Mouse (Mus musculus): ENCODE measurements around the gene Rsph1.

The Rsph1 gene

DNA sequence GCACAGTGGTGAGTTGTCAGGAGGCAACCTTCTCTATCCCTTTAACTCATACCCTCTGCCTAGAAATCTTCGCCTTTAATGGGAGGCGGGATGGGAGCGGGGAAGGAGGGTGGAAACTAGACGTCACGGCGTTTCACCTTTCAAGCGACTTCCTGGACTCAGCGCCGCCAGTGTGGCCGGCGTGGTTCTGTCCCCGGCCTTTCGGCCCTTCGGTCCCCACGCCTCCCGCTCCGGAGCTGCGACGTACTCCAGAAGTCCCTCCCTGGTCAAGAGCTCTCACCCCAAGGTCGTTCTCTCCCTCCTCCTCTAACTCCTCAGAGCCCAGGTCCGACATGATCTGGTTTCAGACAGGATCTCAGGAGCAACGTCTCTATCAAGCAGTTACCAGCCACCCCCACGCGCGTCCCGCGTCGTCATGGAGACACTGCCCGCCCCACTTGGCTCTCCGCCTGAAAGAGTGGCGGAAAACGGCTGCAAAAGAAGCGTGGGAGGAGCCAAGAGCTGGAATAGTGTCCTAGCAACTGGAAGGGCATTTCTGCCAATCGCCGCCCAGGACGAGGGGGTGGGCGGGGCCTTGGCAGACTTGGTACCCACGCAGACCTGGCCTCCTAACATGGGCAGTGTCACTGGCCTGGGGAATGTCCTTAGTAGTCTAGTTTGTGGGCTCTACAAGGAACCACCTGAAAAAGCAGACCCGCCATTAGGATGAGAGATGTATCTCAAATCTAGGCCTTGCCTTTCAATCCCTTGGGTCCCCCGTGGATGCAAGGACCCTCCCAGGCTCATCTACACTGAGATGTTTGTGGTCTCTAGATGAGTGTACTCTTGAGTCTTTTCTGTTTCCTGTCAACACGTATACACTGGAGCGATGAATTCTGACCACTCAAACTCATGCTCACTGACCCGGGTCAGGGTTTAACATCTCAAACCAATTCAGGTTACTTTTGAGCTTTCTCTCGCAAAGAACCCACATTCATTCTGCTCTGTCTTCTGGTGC lies at the start of gene Rsph1:
Rsph1 (minus strand) TSS at position 462 of the 997 bp plus-strand sequence.
- peak; percentile 89 to 94 for DNase-seq (ENCODE audit: low spot score in 2 of 2)

DNA sequence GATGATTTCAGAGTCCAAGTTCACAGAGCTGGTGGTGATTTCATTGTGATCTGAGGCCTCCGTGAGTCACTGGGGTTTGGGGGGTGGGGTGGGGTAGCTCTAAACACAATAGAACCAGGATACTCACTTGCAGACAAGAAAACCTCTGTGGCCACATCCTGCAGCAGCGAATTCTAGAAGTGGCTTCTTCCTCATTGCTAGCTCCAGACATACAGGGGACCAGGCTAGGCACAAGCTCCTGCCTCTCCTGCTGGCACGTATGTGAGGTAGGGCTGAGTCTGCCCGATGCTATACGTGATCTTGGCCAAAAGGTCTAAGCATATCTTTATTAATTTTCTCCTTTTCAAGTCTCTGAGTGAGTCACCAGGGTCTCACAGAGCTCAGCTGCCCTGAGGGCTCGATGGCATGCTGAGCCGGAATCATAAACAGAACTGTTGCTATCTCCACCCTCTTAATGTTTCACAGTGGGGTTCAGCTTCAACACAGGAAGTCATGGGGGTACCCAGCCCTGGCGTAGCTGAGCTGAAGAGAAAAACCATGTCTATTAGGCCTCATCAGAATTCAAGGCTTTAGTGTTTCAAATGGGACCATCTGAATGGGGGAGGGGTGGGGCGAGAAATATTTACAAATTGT lies 49.2 kb upstream of the Rsph1 start:
- DNase-seq (ENCODE audit: low spot score in 2 of 2), result no peak

DNA sequence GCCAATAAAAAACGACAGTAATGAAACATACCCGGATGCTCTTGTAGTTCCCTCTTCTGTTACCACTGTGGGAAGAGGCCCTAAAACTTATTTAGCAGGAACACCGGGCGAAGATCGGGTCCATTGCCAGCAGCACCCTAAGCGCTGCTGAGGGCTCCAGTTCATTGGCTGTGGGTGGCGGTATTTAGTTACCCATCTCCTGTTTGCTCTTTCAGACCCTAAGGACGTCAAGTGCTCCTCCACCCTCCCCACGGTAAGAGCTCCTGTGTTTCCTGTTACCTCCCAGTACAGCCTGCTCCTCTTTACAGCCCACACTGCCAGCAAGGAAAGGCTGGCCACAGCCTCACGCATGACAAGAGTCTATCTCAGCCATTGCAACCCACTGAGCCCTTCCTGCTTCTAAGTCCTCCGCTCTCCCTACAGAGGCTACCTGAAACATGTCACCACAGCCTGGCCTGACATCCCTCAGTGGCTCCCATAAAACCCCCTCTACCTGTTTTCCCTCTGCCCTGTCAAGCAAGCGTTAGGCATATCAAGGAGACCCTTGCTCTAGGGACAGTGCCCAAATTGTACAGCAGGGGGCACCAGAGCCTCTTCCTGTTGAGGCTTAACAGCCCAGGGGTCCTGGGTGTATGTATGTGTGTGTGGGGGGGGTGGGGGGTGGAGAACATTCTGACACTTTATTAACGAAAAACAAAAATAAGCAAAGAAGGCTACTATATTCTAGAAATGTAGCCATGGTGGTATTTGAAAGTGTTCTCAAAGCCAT lies 48.5 kb upstream of the Rsph1 start:
- peak; percentile 33 to 76 for DNase-seq (ENCODE audit: low spot score in 2 of 2)

DNA sequence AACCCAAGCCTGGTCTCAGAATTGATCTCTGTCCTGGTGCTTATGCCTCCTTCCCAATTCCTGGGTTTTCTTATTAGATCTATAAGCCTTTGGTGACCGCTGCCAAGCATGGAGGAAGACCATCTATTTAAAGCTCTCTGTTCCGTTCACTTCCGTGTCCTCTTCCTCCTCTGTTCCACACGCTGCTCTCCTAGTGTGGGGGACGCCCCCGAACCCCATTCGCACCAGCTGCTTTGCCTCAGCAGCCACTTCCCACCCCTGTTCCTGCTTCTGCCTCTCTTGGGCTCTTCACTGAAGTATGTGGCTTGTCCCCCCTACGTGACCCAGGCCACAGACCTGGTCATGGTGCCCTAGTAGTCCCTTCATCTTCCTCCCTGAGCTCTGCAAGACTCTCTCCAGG lies 47.0 kb upstream of the Rsph1 start:
- no peak for DNase-seq (ENCODE audit: low spot score in 2 of 2)

DNA sequence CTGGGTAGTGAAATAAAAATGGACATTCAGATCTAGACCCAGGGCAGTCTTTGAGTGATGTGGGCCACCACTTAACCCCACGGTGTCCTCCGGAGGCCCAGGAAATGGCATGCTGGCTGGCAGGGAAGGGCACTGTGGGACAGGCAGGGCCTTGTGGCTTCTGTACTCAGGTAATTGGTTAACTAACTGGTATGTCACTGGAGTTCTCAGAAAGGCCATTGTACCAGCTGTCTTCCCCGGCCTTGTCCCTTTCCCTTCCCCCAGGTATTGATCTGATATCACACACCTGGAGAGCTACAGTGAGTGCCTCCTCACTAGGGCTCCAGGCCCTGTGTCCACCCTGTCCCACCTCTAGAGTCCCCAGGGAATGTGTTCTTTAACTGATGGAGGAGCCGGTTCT lies 46.2 kb upstream of the Rsph1 start:
- DNase-seq (ENCODE audit: low spot score in 2 of 2), result no peak

DNA sequence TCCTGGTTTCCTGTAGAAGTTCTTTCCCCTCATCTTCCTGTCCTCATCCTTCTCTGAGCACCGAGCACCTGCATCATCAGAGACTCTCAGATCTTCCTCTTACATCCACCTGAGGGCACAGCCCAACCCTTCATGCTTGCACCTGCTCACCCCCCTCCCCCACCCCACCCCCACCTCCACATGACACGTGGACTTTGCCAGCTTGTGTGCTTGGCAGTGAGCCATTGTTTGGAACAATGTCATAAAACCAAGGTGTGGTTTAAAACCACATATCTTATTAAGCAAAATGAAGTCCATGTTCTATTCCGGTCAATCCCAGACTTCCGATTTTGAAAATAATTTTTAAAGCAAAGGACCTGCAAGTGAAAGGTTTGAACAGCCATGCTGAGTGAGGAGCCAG lies 45.3 kb upstream of the Rsph1 start:
- DNase-seq (ENCODE audit: low spot score in 2 of 2), result no peak

DNA sequence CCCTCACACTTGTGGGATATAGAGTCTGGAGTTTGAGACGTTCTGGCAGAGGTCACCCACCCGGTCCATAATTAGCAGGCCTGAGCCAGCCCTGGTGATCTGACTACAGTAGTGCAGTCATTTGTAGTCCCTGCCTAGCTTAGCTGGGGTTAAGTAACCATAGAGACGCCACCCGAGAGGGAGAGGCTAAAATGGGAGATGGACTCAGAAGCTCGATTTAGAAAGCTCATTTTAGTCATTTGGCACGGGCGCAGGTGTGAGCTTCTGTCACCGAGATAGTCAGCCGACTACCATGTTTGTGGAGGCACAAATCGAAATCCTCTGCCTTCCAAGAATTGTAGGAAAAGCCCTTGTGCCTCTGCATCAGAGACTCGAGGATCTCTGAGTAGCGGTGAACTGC lies 44.2 kb upstream of the Rsph1 start:
- DNase-seq (ENCODE audit: low spot score in 2 of 2), result no peak

DNA sequence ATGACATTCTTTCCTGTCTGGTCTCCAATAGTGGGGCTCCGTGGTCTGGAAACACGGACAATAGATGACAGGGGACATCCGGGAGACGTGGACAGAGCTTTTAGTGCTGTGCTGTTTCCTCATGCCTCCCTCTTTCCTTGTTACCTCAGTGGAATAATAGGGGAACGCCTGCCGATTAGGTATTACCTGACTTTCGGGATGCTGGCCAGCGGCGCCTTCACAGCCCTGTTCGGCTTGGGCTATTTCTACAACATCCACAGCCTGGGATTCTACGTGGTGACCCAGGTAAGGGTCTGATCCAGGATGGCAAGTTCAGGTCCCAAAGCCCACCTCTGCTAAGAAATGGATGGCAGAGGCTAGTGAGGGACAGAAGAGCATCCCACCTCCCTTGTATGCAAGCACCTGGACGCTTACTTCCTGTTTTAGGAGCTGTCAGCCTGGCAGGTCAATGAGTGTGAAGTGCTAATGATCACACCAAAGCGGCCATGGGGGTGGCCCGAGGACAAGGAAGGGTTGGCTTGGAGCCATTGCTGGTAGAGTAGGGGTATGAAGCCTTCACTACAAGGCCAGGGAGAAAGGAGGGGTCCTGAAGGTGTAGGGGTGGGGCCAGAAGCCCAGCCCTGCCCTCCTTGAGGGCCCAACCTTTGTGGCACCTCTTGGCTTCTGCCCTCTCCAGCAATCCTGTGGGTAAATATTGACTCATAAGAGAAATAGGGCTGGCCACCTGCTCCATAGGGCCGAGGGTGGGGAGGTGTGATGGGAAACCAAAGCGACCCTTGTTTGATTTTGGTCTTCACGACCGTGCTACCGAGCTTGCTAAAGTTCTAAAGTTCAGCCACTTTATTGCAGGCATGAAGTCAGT lies 42.0 kb upstream of the Rsph1 start:
- no peak for DNase-seq (ENCODE audit: low spot score in 2 of 2)

DNA sequence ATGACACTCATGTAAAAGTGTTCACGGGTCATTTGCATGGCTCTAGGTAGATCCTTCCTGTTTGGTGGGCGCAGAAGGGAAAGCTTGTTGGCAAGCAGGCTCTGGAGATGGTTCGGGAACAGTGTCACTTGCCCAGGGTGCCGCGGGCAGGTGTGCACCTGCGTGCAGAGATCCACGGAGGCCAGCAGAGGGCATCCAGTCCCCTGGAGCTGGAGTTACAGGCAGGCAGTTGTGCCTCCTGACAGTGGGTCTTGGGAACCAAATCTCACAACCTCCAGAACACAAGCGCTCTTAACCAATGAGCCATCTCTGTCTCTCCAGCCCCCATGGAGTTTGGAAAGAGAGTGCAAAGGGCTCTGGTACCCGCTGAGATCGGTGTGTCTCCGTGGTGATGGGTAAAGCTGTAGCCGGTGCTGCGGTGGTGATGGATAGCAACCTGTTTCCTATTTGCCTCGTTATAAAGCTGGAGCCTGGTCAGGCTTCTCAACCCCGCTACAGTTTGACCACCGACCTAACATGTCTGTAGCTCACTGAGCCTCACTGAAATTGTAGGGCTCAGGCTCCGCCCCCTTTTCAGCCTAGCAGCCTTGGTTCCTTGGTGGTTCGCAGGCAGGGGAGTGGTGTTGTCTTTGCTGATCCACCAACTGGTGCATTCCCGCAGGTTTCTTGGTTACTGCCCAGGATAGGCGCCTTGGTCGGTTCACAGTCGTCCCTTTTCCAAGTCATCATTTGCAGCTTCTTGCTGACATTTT lies 40.5 kb upstream of the Rsph1 start:
- no peak for DNase-seq (ENCODE audit: low spot score in 2 of 2)

DNA sequence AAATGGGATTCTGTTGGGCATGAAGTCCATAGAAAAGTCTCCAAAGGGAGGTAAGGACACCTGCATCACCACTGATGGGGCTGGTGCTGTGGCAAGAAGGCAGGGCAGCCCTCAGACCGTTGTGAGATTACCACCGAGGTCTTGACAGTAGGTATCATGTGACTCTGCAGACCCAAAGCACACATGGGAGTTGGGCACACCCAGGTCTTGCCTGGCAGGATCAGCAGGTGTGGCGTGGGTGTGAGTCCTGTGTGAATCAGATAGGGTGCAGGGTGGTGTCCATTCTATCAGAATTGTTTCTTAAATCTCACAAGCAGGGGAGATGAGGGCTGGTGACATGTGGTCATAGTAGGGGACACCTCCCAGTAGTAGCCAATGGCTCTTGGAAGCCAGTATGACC lies 39.8 kb upstream of the Rsph1 start:
- no peak for DNase-seq (ENCODE audit: low spot score in 2 of 2)

DNA sequence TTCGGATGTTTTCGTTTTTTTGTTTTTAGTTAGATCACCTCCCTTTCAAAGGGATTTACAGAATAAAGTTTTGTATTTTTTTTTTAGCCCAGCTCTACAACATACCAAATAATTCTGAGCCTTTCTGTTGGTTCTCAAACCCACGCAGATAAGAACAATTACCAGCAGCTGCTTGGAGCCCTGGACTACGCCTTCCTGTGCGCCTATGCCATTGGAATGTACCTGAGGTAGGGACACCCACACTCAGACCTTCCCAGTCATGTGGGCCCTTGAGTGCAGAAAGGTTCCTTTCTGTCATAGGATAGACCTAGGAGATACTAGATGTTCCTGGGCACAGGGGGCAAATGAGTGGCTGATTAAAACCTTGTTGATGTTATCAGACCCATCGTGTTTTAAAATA lies 38.8 kb upstream of the Rsph1 start:
- DNase-seq (ENCODE audit: low spot score in 2 of 2), result no peak

DNA sequence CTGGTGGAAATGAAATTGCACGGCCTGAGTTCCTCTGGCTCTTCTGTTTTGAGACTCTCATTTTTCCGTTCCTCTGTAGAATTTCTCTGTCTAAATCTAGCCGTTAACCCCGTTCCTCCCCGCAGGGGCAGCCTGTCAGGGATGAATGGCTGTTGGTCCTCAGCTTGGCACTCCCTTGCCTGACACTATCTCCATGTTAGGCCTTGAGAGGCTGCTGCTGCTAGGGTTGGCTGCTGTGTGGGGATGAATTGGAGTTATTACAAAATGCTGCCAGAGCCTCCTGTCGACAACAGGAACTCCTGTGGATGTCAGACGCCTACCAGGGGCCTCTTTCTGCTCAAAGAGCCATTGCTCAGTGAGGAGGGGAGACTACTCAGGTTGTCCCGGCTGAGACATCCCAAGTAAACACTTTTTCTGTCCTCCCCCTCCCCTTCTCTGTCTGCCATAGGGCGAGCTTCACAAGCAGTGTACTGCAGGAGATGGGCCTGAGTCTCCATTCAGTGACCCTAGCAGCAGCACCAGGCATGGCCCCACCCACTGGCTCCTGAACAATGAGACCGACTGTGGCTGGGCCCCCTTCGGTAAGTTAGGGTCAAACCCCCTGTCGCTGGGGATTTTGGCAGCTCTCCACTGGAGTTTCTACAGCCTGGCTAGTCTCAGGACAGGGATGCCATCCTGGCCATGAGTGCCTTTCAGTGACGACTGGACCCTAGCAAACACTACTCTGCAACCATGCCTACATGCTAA lies 38.0 kb upstream of the Rsph1 start:
- DNase-seq (ENCODE audit: low spot score in 2 of 2), result no peak

DNA sequence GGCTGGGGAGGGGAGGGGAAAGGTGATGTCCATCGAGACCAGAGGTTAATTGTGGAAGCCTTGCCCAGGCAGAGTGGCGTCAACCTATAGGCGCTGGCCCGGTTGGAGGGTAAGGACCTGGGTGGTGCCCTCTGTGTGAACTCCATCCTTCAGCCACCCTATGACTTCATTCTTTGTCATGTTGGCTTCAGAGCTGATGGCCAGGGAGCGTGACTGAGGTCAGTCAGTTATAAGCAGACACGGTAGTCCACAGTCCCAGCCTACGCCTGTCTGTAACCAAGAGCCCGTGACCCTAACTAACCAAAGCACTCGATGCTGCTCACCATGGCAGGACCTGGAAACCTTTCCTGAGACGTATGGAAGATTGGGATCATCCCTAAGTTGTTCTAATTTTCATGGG lies 35.5 kb upstream of the Rsph1 start:
- DNase-seq (ENCODE audit: low spot score in 2 of 2), result no peak

DNA sequence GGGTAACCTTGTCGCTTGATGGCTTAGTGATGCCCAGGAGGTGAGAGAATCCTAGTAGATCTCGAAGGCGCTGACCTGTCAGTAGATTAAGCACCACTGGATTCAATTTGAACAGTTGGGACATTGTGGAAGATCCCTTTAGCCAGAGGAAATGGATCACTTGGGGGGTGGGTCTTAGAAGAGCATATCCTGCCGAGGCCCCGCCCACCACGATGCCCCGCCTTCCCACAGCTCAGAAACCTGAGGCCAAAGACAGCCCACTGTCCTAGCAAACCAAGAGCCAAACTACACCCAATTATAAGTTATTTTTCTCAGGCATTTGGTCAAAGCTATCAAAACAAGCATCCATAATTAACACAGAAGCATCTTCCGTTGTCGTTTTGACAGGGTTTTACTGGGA lies 33.9 kb upstream of the Rsph1 start:
- DNase-seq (ENCODE audit: low spot score in 2 of 2), result no peak

DNA sequence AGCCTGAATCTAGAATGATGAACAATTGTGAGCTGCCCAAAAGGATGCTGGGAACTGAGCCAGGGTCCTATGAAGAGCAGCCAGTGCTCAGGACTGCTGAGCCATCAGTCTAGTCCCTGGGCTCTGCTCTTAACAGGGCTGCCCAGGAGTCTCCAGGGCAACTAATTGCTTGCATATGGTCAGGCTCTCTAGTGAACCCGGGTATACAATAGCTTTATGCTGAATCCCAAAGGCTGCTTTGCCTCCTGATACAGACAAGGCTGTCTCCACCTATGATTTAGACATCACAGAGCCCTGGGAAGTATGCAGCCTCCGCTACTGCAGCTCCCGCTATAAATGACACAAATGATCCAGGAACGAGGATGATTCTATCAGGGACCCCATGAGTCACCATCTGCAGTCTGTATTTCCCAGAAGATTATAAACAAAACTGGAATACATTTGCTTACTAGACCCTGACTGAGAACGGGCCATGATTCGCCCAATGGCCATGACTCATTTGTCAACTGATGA lies 32.2 kb upstream of the Rsph1 start:
- DNase-seq (ENCODE audit: low spot score in 2 of 2), result no peak

DNA sequence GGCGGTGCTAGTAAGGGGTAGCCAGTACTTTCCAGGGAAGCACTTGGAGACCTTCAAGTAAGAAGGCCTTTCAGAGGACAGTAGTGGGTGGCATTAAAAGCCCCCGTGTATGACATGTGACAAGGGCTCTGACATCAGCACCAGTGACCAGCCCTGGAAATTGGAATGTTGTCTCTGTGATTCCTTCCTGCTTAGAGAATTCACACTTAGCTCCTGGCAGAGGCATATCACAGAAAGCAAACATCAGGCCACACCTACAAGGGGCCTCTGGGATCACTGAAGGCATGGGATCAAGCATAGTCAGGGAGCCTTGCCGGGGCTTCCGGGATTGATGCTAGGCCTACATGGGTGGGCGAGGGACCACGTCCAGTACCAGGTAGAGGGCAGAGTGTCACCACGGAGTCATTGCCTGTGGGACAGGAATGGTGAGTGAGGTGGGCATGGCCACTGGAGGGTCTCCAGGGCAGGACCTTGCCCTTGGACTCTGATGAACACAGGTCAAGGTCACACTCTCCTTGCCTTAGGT lies 31.2 kb upstream of the Rsph1 start:
- DNase-seq (ENCODE audit: low spot score in 2 of 2), result no peak

DNA sequence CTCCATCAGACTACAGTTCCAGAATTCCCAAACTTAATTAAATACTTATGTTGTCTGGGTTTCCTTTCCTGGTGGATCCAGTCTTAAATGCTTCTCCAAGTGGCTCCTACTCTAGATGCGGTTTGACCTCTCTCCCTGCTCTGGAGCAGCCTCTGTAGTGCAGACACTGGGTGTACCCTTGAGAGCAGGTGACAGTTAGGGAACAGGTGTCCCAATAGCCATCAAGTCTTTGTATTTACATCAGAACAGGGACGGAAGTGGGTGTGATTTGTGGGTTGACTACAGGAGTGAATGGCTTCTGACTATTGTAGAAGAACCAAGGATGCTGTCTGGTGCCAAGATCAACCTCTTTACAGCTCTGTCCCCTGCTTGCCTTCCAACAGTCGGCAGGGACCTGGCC lies 30.6 kb upstream of the Rsph1 start:
- no peak for DNase-seq (ENCODE audit: low spot score in 2 of 2)

DNA sequence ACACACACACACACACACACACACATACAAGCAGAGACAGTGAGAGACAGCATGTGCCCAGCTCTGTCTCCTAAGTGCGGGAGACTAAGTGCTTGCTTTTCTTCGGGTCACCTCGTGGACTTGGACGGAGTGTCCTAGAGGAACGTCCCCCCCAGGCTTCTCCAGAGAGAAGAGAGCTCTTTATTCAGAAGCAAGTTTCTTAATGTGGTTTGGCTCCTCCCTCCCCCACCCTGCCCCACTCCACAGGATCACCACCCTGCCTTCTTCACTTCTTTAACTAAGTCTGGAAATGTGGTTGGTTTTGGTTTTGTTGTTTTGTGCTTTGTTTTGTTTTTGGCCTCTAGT lies 28.6 kb upstream of the Rsph1 start:
- no peak for DNase-seq (ENCODE audit: low spot score in 2 of 2)

DNA sequence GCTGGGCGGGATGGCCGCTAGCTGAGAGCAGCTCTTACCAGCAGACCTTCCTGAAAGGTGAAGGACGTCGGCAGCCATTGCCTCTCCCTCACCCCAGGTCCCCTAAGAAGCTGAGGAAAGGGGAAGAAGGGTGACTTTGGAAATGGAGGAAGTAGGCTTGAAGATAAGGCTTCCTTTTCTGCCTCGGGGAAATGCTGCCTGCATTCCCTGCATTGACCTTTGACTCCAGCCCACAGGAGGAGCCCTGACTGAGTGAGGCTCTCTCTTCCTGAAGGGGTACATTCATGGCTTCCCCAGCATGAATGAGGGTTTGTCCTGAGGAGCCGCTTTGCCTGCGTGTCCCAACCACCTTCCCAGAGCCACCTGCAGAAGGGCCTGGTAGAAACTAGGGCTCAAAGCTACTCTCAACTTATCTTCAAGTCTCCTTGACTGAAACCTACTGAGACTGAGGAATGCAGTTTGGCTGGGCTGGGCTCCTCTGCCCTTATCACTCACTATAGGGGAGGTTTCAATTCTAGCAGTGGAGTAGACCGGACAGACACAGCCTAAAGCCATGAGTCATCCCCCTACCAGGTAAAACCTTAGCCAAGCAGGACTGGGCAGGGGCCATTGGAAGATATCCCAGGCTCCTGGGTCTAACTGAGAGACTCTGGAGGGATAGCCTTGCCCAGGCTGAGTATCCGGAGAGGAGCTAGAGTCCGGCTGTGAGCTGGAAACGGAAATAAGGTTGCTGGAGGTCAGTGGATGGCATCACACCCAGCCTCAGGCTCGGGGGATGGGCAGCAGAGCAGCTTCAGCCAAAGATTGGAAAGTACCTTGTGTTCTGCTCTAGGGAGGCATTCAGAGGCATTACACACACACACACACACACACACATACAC lies 28.0 kb upstream of the Rsph1 start:
- peak in 1 of 2 experiments; percentile 76 for DNase-seq (ENCODE audit: low spot score in 2 of 2)
